Mouse (Mus musculus) liver, embryonic 12.5 days (tissue): Measurements from ENCODE around the gene Ccl1. TPM values are rescaled to one million over a fixed set of nuclear protein-coding genes. Genes with fewer than 3 reads are reported as not detected.

Experiments used
- ATAC-seq: fragments of 200-750 bp; cut with Nextera tagmentation; 2 replicates; pipeline ENCODE4 v1.8.0; 2017; ENCODE audit warnings: moderate number of reproducible peaks, mild to moderate bottlenecking, moderate library complexity
- H3K27ac ChIP-seq: fragments of 300-500 bp; sonication (generic); 2 replicates; pipeline ENCODE4 v1.5.1; 2016; ENCODE audit warnings: mild to moderate bottlenecking
- H3K27me3 ChIP-seq: fragments of 300-500 bp; sonication (generic); replicated peaks from 2 replicates; pipeline ENCODE4 v1.6.1; 2016; ENCODE audit warnings: mild to moderate bottlenecking, moderate library complexity
- H3K36me3 ChIP-seq: fragments of 300-500 bp; sonication (generic); 2 replicates; pipeline ENCODE4 v1.6.1; 2016; ENCODE audit warnings: mild to moderate bottlenecking, moderate library complexity
- H3K4me1 ChIP-seq: fragments of 300-500 bp; sonication (generic); 2 replicates; pipeline ENCODE4 v1.6.1; 2016
- H3K4me2 ChIP-seq: fragments of 300-500 bp; sonication (generic); 2 replicates; pipeline ENCODE4 v1.6.1; 2016; ENCODE audit warnings: mild to moderate bottlenecking, moderate library complexity
- H3K4me3 ChIP-seq: fragments of 300-500 bp; sonication (generic); 2 replicates; pipeline ENCODE4 v1.5.1; 2016; ENCODE audit warnings: mild to moderate bottlenecking, moderate library complexity
- H3K9ac ChIP-seq: fragments of 300-500 bp; sonication (generic); 2 replicates; pipeline ENCODE4 v1.6.1; 2016; ENCODE audit warnings: mild to moderate bottlenecking, moderate library complexity
- H3K9me3 ChIP-seq: fragments of 300-500 bp; sonication (generic); replicated peaks from 2 replicates; pipeline ENCODE4 v1.6.1; 2016; ENCODE audit warnings: mild to moderate bottlenecking, moderate library complexity
- WGBS: fragments of 180-500 bp; shearing (Covaris S2); methylation state at CpG from one replicate; pipeline ENCODE4 v1.1.7; 2016; ENCODE audit not compliant: insufficient replicate concordance; 5-methylcytosine and 5-hydroxymethylcytosine counted together
- polyA plus RNA-seq: library from polyadenylated mRNA; unstranded; fragments of >200 nt; fragmentation: Nextera tagmentation; extraction: Ambion mirVana; gene quantifications from 2 replicates; pipeline ENCODE4 v1.2.1, GENCODE M21; 2016

The Ccl1 gene
- polyA plus RNA-seq, 1 experiment from 2014 or later = not detected

- no peak overlapping the region for H3K4me3 ChIP-seq
- H3K4me1 ChIP-seq = no peaks in the 10 kb centered on the region
- H3K27ac ChIP-seq = no peak overlapping the region
- no peaks in the 10 kb centered on the region for H3K36me3 ChIP-seq
- no peak overlapping the region for H3K4me2 ChIP-seq
- no peaks in the 10 kb centered on the region for H3K9me3 ChIP-seq
- H3K27me3 ChIP-seq = no peaks in the 10 kb centered on the region
- no peak overlapping the region for H3K9ac ChIP-seq
- WGBS = 56% methylated on average over 7 of the region's 7 CpGs
- ATAC-seq = no peak
Observed at GRCm38 (mm10) chr11:82171316-82172071, 134.0 kb downstream of the Ccl1 start.

DNA sequence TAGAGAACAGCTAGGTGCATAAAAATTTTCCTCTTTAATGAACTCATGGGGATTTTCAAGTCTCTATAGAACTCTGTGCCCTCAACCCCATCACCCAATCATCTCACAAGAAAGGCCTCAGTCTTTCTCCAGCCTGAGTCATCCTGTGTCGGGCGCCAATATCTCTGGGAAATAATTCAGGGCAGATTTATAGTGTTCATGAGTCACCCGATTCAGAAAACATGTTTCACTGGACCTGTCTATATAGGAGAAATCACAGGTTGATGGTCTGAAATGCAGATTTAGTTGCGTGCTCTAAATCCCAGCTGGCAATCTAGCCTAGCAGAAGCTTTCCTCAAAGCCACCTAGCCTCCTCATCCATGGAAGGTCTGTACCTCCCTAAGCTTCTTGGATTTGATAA is 136.0 kb downstream of the Ccl1 start:
- 68% methylated on average over 4 of the region's 4 CpGs for WGBS
- H3K9ac ChIP-seq = no peak overlapping the region
- no peak overlapping the region for H3K4me2 ChIP-seq

DNA sequence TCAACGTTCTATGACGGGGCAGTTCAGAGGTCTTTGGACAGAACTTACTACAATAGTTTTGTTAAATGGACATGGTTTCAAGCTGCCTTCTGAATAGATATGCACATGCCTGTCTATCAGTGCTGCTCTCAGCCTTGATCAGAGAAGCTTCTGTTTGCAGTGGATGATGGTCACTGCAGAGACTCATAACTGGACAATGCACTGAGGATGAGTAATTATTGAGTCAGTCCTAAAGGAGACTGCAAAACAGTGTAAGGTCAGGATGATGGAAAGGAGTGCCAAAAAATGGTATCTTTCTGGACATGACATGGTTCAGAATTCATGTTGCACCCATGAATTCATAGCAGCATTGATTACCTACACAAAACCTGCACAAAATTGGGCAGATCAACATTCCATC is 137.2 kb downstream of the Ccl1 start:
- Histone ChIP-seq H3K4me1 (no peaks in the 10 kb centered on the region), H3K27me3 (no peaks in the 10 kb centered on the region), H3K27ac (no peak overlapping the region), H3K36me3 (no peaks in the 10 kb centered on the region), H3K4me3 (no peak overlapping the region), H3K9me3 (no peaks in the 10 kb centered on the region), H3K9ac (no peak overlapping the region), H3K4me2 (no peak overlapping the region)
- 79% methylated on average over 2 of the region's 2 CpGs for WGBS
- ATAC-seq = no peak

More for the DNA sequence above, 136.0 kb downstream of the Ccl1 start:
- no peaks in the 10 kb centered on the region for H3K9me3 ChIP-seq
- H3K27me3 ChIP-seq = no peaks in the 10 kb centered on the region
- ATAC-seq = no peak
- no peak overlapping the region for H3K27ac ChIP-seq
- H3K4me3 ChIP-seq = no peak overlapping the region
- no peaks in the 10 kb centered on the region for H3K4me1 ChIP-seq
- no peaks in the 10 kb centered on the region for H3K36me3 ChIP-seq

DNA sequence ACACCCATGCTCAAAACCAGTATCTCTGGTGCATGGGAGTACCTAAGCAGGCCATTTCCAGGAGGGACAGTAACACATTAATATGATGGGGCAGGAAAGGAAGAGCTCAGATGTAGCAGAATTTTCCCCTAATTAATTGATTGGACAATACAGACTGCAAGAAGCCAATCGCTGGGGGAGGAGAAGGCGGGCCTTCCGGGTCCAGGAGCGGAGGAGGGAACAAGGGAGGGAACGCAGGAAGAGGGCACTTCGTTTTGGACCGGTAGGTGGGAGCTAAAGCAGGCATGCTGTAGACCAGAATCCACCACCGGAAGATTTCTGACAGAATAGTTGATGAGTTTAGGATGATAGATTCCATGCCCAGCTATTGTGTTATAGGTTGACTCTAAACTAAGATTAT is 142.2 kb downstream of the Ccl1 start:
- no peak overlapping the region for H3K4me3 ChIP-seq
- WGBS = 52% methylated on average over 8 of the region's 8 CpGs
- no peak overlapping the region for H3K27ac ChIP-seq
- H3K9ac ChIP-seq = no peak overlapping the region
- H3K36me3 ChIP-seq = no peaks in the 10 kb centered on the region
- no peak overlapping the region for H3K4me2 ChIP-seq
- no peaks in the 10 kb centered on the region for H3K4me1 ChIP-seq
- H3K27me3 ChIP-seq = no peaks in the 10 kb centered on the region
- no peak for ATAC-seq
- H3K9me3 ChIP-seq = no peaks in the 10 kb centered on the region

DNA sequence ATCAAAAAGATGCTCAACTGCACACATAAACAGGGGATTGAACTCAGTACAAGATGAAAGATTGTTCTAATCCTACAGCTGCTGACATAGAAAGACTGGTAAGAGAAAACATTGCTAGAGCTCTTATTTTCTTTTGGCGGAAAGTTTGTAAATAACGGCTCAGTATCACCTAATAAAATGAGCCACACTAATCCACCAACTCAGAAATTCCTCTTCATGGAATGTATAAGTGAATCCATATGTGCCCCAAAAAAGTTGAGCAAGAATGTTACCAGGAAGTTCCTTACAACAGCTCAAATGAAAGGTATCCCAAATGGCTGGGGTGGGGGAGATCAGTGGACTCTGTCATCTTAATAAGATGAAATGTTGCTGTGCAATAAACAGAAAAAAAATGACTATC is 146.4 kb downstream of the Ccl1 start:
- 76% methylated on average over 2 of the region's 2 CpGs for WGBS
- H3K4me1 ChIP-seq = no peaks in the 10 kb centered on the region

GRCm38 (mm10) chr11:82139492-82140094 is 165.9 kb downstream of the Ccl1 start:
- Histone ChIP-seq H3K4me1 (no peaks in the 10 kb centered on the region), H3K27me3 (no peaks in the 10 kb centered on the region), H3K9me3 (no peaks in the 10 kb centered on the region), H3K27ac (no peak overlapping the region), H3K36me3 (no peaks in the 10 kb centered on the region), H3K4me3 (no peak overlapping the region), H3K9ac (no peak overlapping the region), H3K4me2 (no peak overlapping the region)
- no peak for ATAC-seq
- WGBS = 62% methylated on average over 7 of the region's 7 CpGs

More for the DNA sequence above, 146.4 kb downstream of the Ccl1 start:
- H3K9ac ChIP-seq = no peak overlapping the region
- no peaks in the 10 kb centered on the region for H3K36me3 ChIP-seq
- H3K27me3 ChIP-seq = no peaks in the 10 kb centered on the region
- H3K4me3 ChIP-seq = no peak overlapping the region
- no peaks in the 10 kb centered on the region for H3K9me3 ChIP-seq
- ATAC-seq = no peak
- H3K4me2 ChIP-seq = no peak overlapping the region
- no peak overlapping the region for H3K27ac ChIP-seq

GRCm38 (mm10) chr11:82136196-82136595 is 169.3 kb downstream of the Ccl1 start:
- Histone ChIP-seq H3K27ac (no peak overlapping the region), H3K4me2 (no peak overlapping the region), H3K36me3 (no peaks in the 10 kb centered on the region), H3K9me3 (no peaks in the 10 kb centered on the region), H3K27me3 (no peaks in the 10 kb centered on the region), H3K4me3 (no peak overlapping the region), H3K9ac (no peak overlapping the region), H3K4me1 (no peaks in the 10 kb centered on the region)
- ATAC-seq = no peak
- WGBS = 61% methylated on average over 2 of the region's 2 CpGs

DNA sequence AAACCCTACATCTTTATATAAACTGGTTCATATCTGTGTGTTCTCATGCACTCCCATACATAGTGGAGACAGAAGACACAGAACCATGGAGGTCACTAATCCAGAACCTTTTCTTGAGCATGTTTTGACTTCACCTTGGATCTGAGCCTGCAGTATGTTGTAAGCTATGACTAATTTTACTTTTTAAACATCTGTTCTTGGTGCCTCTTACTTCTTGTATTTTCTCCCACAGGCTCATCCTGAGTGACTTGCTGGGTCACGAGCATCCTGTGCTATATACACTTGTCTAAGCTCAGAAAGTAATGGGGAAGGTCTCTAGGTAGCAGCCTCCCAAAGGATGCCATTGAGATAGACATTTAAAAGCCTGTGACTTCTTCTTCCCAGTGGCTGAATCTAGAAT is 172.5 kb downstream of the Ccl1 start:
- Histone ChIP-seq H3K4me1 (no peaks in the 10 kb centered on the region), H3K27ac (no peak overlapping the region), H3K4me2 (no peak overlapping the region), H3K27me3 (no peaks in the 10 kb centered on the region), H3K9me3 (no peaks in the 10 kb centered on the region), H3K4me3 (no peak overlapping the region), H3K36me3 (no peaks in the 10 kb centered on the region), H3K9ac (no peak overlapping the region)
- ATAC-seq = no peak
- WGBS = 30% methylated on average over 1 of the region's 1 CpGs

Other genes starting within 250 kb of the Ccl1 start
- 0.11 TPM in 1 of 2 replicates, not detected in the other for gene Ccl11, start 247.9 kb downstream of the Ccl1 start, polyA plus RNA-seq
- gene Ccl12, start 203.8 kb downstream of the Ccl1 start, polyA plus RNA-seq = 0.45 and 0.50 TPM in 2 replicates
- gene Ccl8, start 190.5 kb downstream of the Ccl1 start, polyA plus RNA-seq = not detected in 2 replicates
- 0.26 and 0.52 TPM in 2 replicates for gene Tmem132e, start 83.2 kb upstream of the Ccl1 start, polyA plus RNA-seq